Comparison of ENCODE assay signal across 8 mouse cellular contexts in genomic region chr10:40674151-40674550, GRCm38 (mm10). TPM values are rescaled to one million over a fixed set of nuclear protein-coding genes. Genes with fewer than 3 reads are reported as not detected.
DNase-seq lines count a peak whose midpoint lies in the region; ATAC-seq lines count a peak whose summit lies in the region.

No protein-coding gene starts in this region.

- ATAC-seq in heart, embryonic 12.5 days (ENCODE audit: insufficient number of reproducible peaks, low FRiP score) = no peak; the same call in 1 of the 2 replicates
- ATAC-seq in forebrain, embryonic 15.5 days (replicated peaks) = no peak
- no peak for ATAC-seq in liver, embryonic 12.5 days

- H3K4me1 ChIP-seq in heart, embryonic 12.5 days (replicated peaks) = peaks cover 7% of the 10 kb centered on the region; the same call in 1 of the 2 replicates
- peaks cover 5% of the 10 kb centered on the region; the same call in 1 of the 2 replicates for H3K4me1 ChIP-seq in forebrain, embryonic 15.5 days
- no peaks in the 10 kb centered on the region for H3K4me1 ChIP-seq in liver, embryonic 12.5 days

- no peaks in the 10 kb centered on the region for H3K27me3 ChIP-seq in heart, embryonic 12.5 days (replicated peaks)
- no peaks in the 10 kb centered on the region for H3K27me3 ChIP-seq in forebrain, embryonic 15.5 days
- H3K27me3 ChIP-seq in liver, embryonic 12.5 days (replicated peaks) = peaks cover 38% of the 10 kb centered on the region

- H3K27ac ChIP-seq in heart, embryonic 12.5 days (ENCODE audit: poor library complexity, severe bottlenecking) = no peak overlapping the region
- H3K27ac ChIP-seq in forebrain, embryonic 15.5 days (replicated peaks) = no peak overlapping the region
- H3K27ac ChIP-seq in liver, embryonic 12.5 days = no peak overlapping the region

- H3K9ac ChIP-seq in heart, embryonic 12.5 days = no peak overlapping the region
- peak overlapping the region; percentile 17; the same call in 1 of the 2 replicates for H3K9ac ChIP-seq in forebrain, embryonic 15.5 days (replicated peaks)
- H3K9ac ChIP-seq in liver, embryonic 12.5 days = no peak overlapping the region

- peak overlapping the region; percentile 30 for H3K4me3 ChIP-seq in heart, embryonic 12.5 days
- H3K4me3 ChIP-seq in forebrain, embryonic 15.5 days = peak overlapping the region; percentile 7; the same call in 1 of the 2 replicates
- no peak overlapping the region; the same call in 1 of the 2 replicates for H3K4me3 ChIP-seq in liver, embryonic 12.5 days

- DNase-seq in heart, adult 8-10 months (ENCODE audit: low spot score) = no peak
- DNase-seq in CD4-positive helper T cell, adult 2 months (ENCODE audit: low read depth, low spot score) = peak; percentile 30
- DNase-seq in spleen, adult 12 weeks (ENCODE audit: low spot score) = no peak
- no peak for DNase-seq in gastrocnemius, postnatal 4 days (ENCODE audit: low spot score in 2 of 2)
- no peak for DNase-seq in left cerebral cortex, adult 11 months (ENCODE audit: low spot score)

- H3K36me3 ChIP-seq in heart, embryonic 12.5 days = no peaks in the 10 kb centered on the region
- no peaks in the 10 kb centered on the region for H3K36me3 ChIP-seq in forebrain, embryonic 15.5 days
- H3K36me3 ChIP-seq in liver, embryonic 12.5 days = no peaks in the 10 kb centered on the region

- H3K4me2 ChIP-seq in heart, embryonic 12.5 days = peak overlapping the region; percentile 66
- peak overlapping the region; percentile 36 for H3K4me2 ChIP-seq in forebrain, embryonic 15.5 days (replicated peaks)
- peak overlapping the region; percentile 29 for H3K4me2 ChIP-seq in liver, embryonic 12.5 days

- 8% methylated on average over 13 of the region's 13 CpGs for WGBS in heart, embryonic 12.5 days
- 8% methylated on average over 13 of the region's 13 CpGs for WGBS in forebrain, embryonic 15.5 days
- 11% methylated on average over 13 of the region's 13 CpGs for WGBS in liver, embryonic 12.5 days (ENCODE audit: insufficient replicate concordance)

- H3K9me3 ChIP-seq in heart, embryonic 12.5 days (replicated peaks) = 0 out of 2 replicates have a peak, but pooled peaks cover 3% of the 10 kb centered on the region
- no peaks in the 10 kb centered on the region for H3K9me3 ChIP-seq in forebrain, embryonic 15.5 days
- H3K9me3 ChIP-seq in liver, embryonic 12.5 days (replicated peaks) = no peaks in the 10 kb centered on the region

RNA-seq across cellular contexts. Expression of gene Mettl24, which starts 8.9 kb away (rescaled TPM):
- 2.5 and 3.0 TPM in 2 replicates for polyA plus RNA-seq in heart, embryonic 12.5 days (2016; fragmentation: Nextera tagmentation; extraction: Ambion mirVana)
- 1 to 10 TPM in 3 of 4 experiments, under 1 TPM in 1; 0.90 to 2.4 (median 1.5) TPM for total RNA-seq in heart, adult 8-10 months (2022)
- 0.23 and 0.29 TPM in 2 replicates for polyA plus RNA-seq in forebrain, embryonic 15.5 days (2015; fragmentation: Nextera tagmentation; extraction: Ambion mirVana)
- 0.72 and 0.87 TPM in 2 replicates for polyA plus RNA-seq in liver, embryonic 12.5 days (2016; fragmentation: Nextera tagmentation; extraction: Ambion mirVana)
- 1 to 10 TPM; 1.1 to 1.3 TPM for total RNA-seq in gastrocnemius, postnatal 4 days (2021)

RNA-seq across cellular contexts. Expression of gene Ddo, which starts 44.3 kb away (rescaled TPM):
- 10.1 and 10.6 TPM in 2 replicates for polyA plus RNA-seq in heart, embryonic 12.5 days (2016; fragmentation: Nextera tagmentation; extraction: Ambion mirVana)
- 10 to 100 TPM; 29.8 to 39.9 (median 33.4) TPM for total RNA-seq in heart, adult 8-10 months (2022)
- 1.0 and 1.5 TPM in 2 replicates for polyA plus RNA-seq in forebrain, embryonic 15.5 days (2015; fragmentation: Nextera tagmentation; extraction: Ambion mirVana)
- polyA plus RNA-seq in liver, embryonic 12.5 days (2016; fragmentation: Nextera tagmentation; extraction: Ambion mirVana) = 0.11 TPM in 1 of 2 replicates, not detected in the other
- total RNA-seq in gastrocnemius, postnatal 4 days (2021) = 10 to 100 TPM; 21.3 to 22.5 TPM
